Mouse (Mus musculus) bone marrow, adult 2 months (tissue): Measurements from ENCODE around the gene Fdxr. TPM values are rescaled to one million over a fixed set of nuclear protein-coding genes. Genes with fewer than 3 reads are reported as not detected.

ENCODE experiments used
- H3K27ac ChIP-seq: fragments of 200-500 bp; 2 replicates; pipeline ENCODE4 v1.5.1; 2012; ENCODE audit warnings: low read depth, mild to moderate bottlenecking, control low read depth, inconsistent platforms, low read length; ENCODE audit not compliant: control insufficient read depth, poor library complexity, insufficient read depth
- H3K4me1 ChIP-seq: fragments of 200-500 bp; 2 replicates; pipeline ENCODE4 v1.6.1; 2011; ENCODE audit warnings: low read length; ENCODE audit not compliant: control insufficient read depth, insufficient read depth
- H3K4me3 ChIP-seq: fragments of 200-500 bp; replicated peaks from 2 replicates; pipeline ENCODE3; 2011; ENCODE audit warnings: mild to moderate bottlenecking, low read depth, low read length, control low read depth; ENCODE audit not compliant: control insufficient read depth
- CTCF ChIP-seq: fragments of 200-500 bp; IDR thresholded peaks from 2 replicates; pipeline ENCODE4 v1.5.1; 2011; ENCODE audit warnings: low read length, control low read depth; ENCODE audit not compliant: control insufficient read depth, insufficient read depth
- POLR2A ChIP-seq: fragments of 200-500 bp; IDR thresholded peaks from 2 replicates; pipeline ENCODE4 v1.6.1; 2011; ENCODE audit warnings: low read depth, mild to moderate bottlenecking, control low read depth, low read length, borderline replicate concordance; ENCODE audit not compliant: control insufficient read depth
- WGBS: fragments of 180-500 bp; shearing (Covaris S2); methylation state at CpG from one replicate; pipeline ENCODE4 v1.1.7; 2018; 5-methylcytosine and 5-hydroxymethylcytosine counted together
- polyA plus RNA-seq: library from polyadenylated mRNA; stranded (reverse); fragments of >200 nt; gene quantifications from 2 replicates; pipeline ENCODE4 v1.2.4, GENCODE M21; 2011; ENCODE audit warnings: low replicate concordance; ENCODE audit not compliant: missing spikeins, insufficient read depth, insufficient read length

Fdxr gene
- polyA plus RNA-seq, 1 experiment: 21.2 TPM

DNA sequence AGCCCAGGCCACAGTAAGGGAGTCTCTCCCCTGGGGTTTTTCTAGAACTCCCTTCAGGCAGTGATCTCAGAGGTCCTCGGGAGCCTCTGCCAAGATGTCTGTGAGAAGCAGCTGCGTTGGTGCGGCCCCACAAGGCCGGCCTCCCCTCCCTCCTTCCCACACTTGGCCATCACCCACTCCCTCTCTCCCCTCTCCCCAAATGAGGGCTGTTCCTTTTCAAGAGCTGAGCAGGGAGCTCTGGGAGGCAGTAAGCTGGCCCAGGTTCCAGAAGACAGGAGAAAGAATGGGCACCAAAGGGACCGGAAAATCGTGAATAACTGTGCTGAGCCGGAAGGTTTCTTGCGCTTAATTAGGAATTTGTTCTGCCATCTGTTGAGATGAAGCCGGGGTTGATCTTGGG lies 44.9 kb downstream of the Fdxr start:
- no peak for TF ChIP-seq CTCF
- no peak for TF ChIP-seq POLR2A
- H3K4me1 ChIP-seq: peaks cover 5% of the 10 kb centered on the region
- WGBS: 48% methylated on average over 9 of the region's 9 CpGs
- H3K4me3 ChIP-seq: no peak overlapping the region
- H3K27ac ChIP-seq: peak overlapping the region; percentile 72

GRCm38 (mm10) chr11:115231168-115231915 lies 45.5 kb downstream of the Fdxr start:
- 22% methylated on average over 14 of the region's 14 CpGs for WGBS
- no peak for TF ChIP-seq CTCF
- no peak for TF ChIP-seq POLR2A
- peaks cover 5% of the 10 kb centered on the region for H3K4me1 ChIP-seq
- no peak overlapping the region for H3K4me3 ChIP-seq
- peak overlapping the region; percentile 78 for H3K27ac ChIP-seq

GRCm38 (mm10) chr11:115229021-115229930 lies 47.6 kb downstream of the Fdxr start:
- TF ChIP-seq POLR2A: no peak
- no peak for TF ChIP-seq CTCF
- Histone ChIP-seq H3K27ac (no peak overlapping the region), H3K4me3 (no peak overlapping the region), H3K4me1 (peaks cover 5% of the 10 kb centered on the region)
- WGBS: 75% methylated on average over 15 of the region's 15 CpGs

GRCm38 (mm10) chr11:115228430-115228829 lies 48.4 kb downstream of the Fdxr start:
- no peak for TF ChIP-seq POLR2A
- no peak for TF ChIP-seq CTCF
- Histone ChIP-seq H3K27ac (no peak overlapping the region), H3K4me1 (peaks cover 6% of the 10 kb centered on the region), H3K4me3 (no peak overlapping the region)
- WGBS: 63% methylated on average over 7 of the region's 7 CpGs

DNA sequence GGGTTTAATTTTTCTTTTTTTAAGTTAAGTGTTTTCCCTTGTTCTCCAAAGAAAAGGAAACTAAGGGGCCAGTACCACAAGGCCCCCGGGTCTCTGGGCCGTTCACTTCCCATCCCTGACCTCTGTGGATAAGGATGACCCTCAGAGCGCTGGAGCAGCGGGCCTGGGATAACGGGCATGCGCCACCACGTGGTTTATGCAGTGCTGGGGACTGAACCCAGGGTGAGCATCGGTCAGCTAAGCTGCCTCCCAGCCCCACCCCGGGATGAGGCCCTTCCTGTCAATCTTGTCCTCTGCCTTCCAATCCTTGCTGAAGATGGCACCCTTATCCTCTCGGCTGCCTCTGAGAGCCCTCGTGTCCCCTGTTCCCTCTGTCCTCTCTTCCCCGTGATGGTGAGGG lies 49.2 kb downstream of the Fdxr start:
- Histone ChIP-seq H3K4me3 (no peak overlapping the region), H3K4me1 (peaks cover 8% of the 10 kb centered on the region), H3K27ac (no peak overlapping the region)
- TF ChIP-seq POLR2A (no peak), CTCF (no peak)
- 82% methylated on average over 12 of the region's 12 CpGs for WGBS

DNA sequence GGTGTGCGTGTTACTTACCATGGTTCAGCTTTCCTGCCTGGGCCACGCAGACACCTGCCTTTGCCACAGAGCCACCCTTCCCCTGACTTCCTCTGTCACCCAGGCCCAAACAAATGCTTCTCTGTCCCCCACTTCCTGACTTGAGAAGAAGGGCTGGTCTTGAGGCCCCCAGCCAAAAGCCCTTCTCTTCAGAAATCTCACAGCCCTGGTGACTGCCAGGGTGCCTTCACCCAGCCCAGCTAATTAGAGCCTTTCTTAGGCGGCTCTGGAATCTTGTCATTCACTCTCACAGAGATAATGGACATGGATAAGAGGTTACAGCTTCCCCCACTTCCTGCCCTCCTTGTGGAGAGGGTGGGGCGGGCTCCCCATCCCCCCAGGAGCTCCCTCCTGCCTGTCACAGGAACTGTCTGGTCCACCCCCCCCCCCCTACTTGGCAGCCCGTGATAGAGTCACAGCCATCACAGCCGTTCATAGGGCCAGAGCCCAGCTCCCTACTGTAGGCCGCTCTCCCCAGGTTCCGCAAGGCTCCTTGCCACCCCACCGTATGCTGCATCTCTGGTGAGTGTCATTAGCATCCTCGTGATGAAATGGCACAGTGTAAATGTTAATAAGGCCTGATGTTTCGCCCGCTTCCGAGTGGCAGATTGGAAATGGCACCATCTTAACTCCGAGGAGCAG lies 49.9 kb downstream of the Fdxr start:
- peak overlapping the region; percentile 30; the same call in 1 of the 2 replicates for H3K27ac ChIP-seq
- WGBS: 55% methylated on average over 14 of the region's 14 CpGs
- TF ChIP-seq POLR2A: no peak
- TF ChIP-seq CTCF: no peak
- H3K4me1 ChIP-seq: peaks cover 8% of the 10 kb centered on the region
- H3K4me3 ChIP-seq: no peak overlapping the region

DNA sequence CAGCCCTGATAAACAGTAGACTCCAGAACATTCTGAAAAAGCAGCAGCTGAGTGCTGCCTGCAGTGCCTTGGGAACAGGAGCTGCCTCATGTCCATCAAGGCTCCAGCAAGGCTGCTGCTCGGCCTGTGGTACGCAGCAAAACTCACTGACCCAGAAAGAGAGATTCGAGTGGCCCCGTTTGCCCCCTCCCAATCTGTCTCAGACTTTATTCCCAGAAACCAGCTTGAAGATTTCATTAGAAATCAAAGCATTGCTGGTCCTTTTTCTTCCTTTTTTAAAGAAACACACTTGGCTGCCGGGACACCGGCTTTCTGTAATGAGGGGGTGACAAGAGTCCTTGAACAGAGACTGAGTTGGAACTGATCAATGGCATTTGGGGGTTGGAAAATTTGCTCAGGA lies 51.5 kb downstream of the Fdxr start:
- H3K27ac ChIP-seq: no peak overlapping the region
- H3K4me1 ChIP-seq: peaks cover 4% of the 10 kb centered on the region; the same call in 1 of the 2 replicates
- 90% methylated on average over 6 of the region's 6 CpGs for WGBS
- TF ChIP-seq POLR2A (no peak), CTCF (no peak)
- H3K4me3 ChIP-seq: no peak overlapping the region

- peak; percentile 47 for TF ChIP-seq CTCF
- no peak for TF ChIP-seq POLR2A
- H3K4me1 ChIP-seq: peaks cover 4% of the 10 kb centered on the region; the same call in 1 of the 2 replicates
- no peak overlapping the region for H3K4me3 ChIP-seq
- 59% methylated on average over 8 of the region's 8 CpGs for WGBS
- no peak overlapping the region for H3K27ac ChIP-seq
These were observed 52.0 kb downstream of the Fdxr start for GRCm38 (mm10) chr11:115224889-115225288.
